Mouse (Mus musculus) B cell, adult 62 days (primary cell): ENCODE results near the gene Tmprss11c. TPM values are rescaled to one million over a fixed set of nuclear protein-coding genes. Genes with fewer than 3 reads are reported as not detected.

Experiments
- total RNA-seq: library from RNA; stranded (reverse); gene quantifications from 4 replicates; pipeline ENCODE4 v1.2.4, GENCODE M21; 2023

Tmprss11c gene
- not detected in 4 replicates for total RNA-seq

DNA sequence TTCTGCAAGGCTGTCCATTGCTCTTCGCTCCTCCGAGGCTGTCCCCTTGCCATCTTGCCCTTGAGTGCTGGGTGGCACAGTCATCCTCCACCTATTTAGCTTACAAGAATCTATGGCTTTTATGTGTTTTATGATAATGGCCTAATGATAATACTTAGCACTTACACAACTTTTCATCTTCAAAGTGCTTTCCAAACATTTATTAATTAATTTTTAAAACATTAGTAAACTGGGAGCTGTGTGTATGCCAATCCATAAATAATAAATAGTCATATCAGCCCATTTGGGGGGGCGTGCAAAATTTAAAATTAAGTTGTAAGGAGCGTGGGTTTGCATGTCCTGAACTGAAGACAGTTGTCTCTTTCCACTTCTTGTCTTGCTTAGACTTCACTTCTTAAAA is at the start of gene Tmprss11c:
TSS of gene Tmprss11c (minus strand) at position 101 of the 400 bp plus-strand sequence.

GRCm38 (mm10) chr5:86197801-86198200 is 91.3 kb downstream of the Tmprss11c start, which contains the start of gene Gnrhr:
Gnrhr (minus strand) TSS chr5:86197901.

Other genes starting within 250 kb of the Tmprss11c start
- gene Cenpc1, start 223.7 kb downstream of the Tmprss11c start, total RNA-seq: 27.5 to 32.2 TPM (median 30.1 TPM) in 4 replicates
- 275 to 312 TPM (median 293 TPM) in 4 replicates for gene Stap1, start 217.6 kb downstream of the Tmprss11c start, total RNA-seq
- gene Uba6, start 116.5 kb downstream of the Tmprss11c start, total RNA-seq: 22.4 to 25.4 TPM (median 22.8 TPM) in 4 replicates
- gene Gnrhr, start 91.4 kb downstream of the Tmprss11c start, total RNA-seq: not detected in 4 replicates
- not detected in 4 replicates for gene Tmprss11d, start 84.1 kb upstream of the Tmprss11c start, total RNA-seq
- gene Tmprss11a, start 179.7 kb upstream of the Tmprss11c start, total RNA-seq: not detected in 4 replicates
- not detected in 4 replicates for gene Tmprss11g, start 229.3 kb upstream of the Tmprss11c start, total RNA-seq